Mouse (Mus musculus): Measurements from ENCODE around the gene Nectin2.
"Not testable (repeated sequence)": the region's sequence is repeated elsewhere in the genome, so short reads cannot be mapped to it uniquely, and the experiment has no call there.

Gene Nectin2

GRCm38 (mm10) chr7:19750217-19751069 is at the start of gene Nectin2:
Gene Nectin2, minus strand, starts transcription at chr7:19750483.
- no peak for DNase-seq (ENCODE audit: low read depth, low spot score)

- DNase-seq (ENCODE audit: low read depth, low spot score): peak; percentile 78
Observed at GRCm38 (mm10) chr7:19796697-19797588, 46.7 kb upstream of the Nectin2 start, which contains the start of gene Cblc. Gene Cblc, minus strand, starts transcription at chr7:19796809.

- no peak for DNase-seq (ENCODE audit: low read depth, low spot score)
Observed at GRCm38 (mm10) chr7:19796254-19796653, 46.0 kb upstream of the Nectin2 start.

GRCm38 (mm10) chr7:19795236-19795635 is 45.0 kb upstream of the Nectin2 start:
- DNase-seq (ENCODE audit: low read depth, low spot score): no peak

GRCm38 (mm10) chr7:19792701-19793630 is 42.7 kb upstream of the Nectin2 start:
- DNase-seq (ENCODE audit: low read depth, low spot score): no peak

- DNase-seq (ENCODE audit: low read depth, low spot score): not testable (repeated sequence)
Observed at GRCm38 (mm10) chr7:19791504-19791903, 41.2 kb upstream of the Nectin2 start.

- DNase-seq (ENCODE audit: low read depth, low spot score): peak; percentile 78
Observed at GRCm38 (mm10) chr7:19789904-19790347, 39.6 kb upstream of the Nectin2 start.

GRCm38 (mm10) chr7:19785874-19786458 is 35.7 kb upstream of the Nectin2 start:
- no peak for DNase-seq (ENCODE audit: low read depth, low spot score)

GRCm38 (mm10) chr7:19784764-19785535 is 34.7 kb upstream of the Nectin2 start:
- DNase-seq (ENCODE audit: low read depth, low spot score): no peak

GRCm38 (mm10) chr7:19783630-19784029 is 33.3 kb upstream of the Nectin2 start:
- DNase-seq (ENCODE audit: low read depth, low spot score): no peak

- peak; percentile 74 for DNase-seq (ENCODE audit: low read depth, low spot score)
Observed at GRCm38 (mm10) chr7:19782645-19783044, 32.4 kb upstream of the Nectin2 start.

- no peak for DNase-seq (ENCODE audit: low read depth, low spot score)
Observed at GRCm38 (mm10) chr7:19781741-19782140, 31.5 kb upstream of the Nectin2 start.

- no peak for DNase-seq (ENCODE audit: low read depth, low spot score)
Observed at GRCm38 (mm10) chr7:19779903-19780302, 29.6 kb upstream of the Nectin2 start.

- DNase-seq (ENCODE audit: low read depth, low spot score): no peak
Observed at GRCm38 (mm10) chr7:19778645-19779044, 28.4 kb upstream of the Nectin2 start.

- DNase-seq (ENCODE audit: low read depth, low spot score): no peak
Observed at GRCm38 (mm10) chr7:19777049-19777723, 26.9 kb upstream of the Nectin2 start.

- DNase-seq (ENCODE audit: low read depth, low spot score): no peak
Observed at GRCm38 (mm10) chr7:19771682-19772081, 21.4 kb upstream of the Nectin2 start.

GRCm38 (mm10) chr7:19770984-19771391 is 20.7 kb upstream of the Nectin2 start, which contains the start of gene Bcam:
Gene Bcam, minus strand, starts transcription at chr7:19771016.
- DNase-seq (ENCODE audit: low read depth, low spot score): no peak

- no peak for DNase-seq (ENCODE audit: low read depth, low spot score)
Observed at GRCm38 (mm10) chr7:19770375-19770754, 20.1 kb upstream of the Nectin2 start.

Data from WW6 (cell line).